8 mouse cellular contexts compared by ENCODE assay signal in genomic region chr15:12824197-12824952, GRCm38 (mm10). TPM values are rescaled to one million over a fixed set of nuclear protein-coding genes. Genes with fewer than 3 reads are reported as not detected.
DNase-seq lines count a peak whose midpoint lies in the region; ATAC-seq and TF ChIP-seq lines count a peak whose summit lies in the region.

TSS of gene 6030458C11Rik (minus strand) at chr15:12824649.
TSS of gene Drosha (plus strand) at chr15:12824815.

- peak within 1 kb of the TSS; percentile 80 for H3K27ac ChIP-seq in embryonic facial prominence, embryonic 13.5 days
- H3K27ac ChIP-seq in kidney, adult 2 months (ENCODE audit: insufficient read depth, low read depth, low read length) = 0 out of 2 replicates have a peak within 1 kb of the TSS, but pooled peaks have one; percentile 29
- peak within 1 kb of the TSS; percentile 88 for H3K27ac ChIP-seq in limb, embryonic 12.5 days
- peak within 1 kb of the TSS; percentile 80 for H3K27ac ChIP-seq in midbrain, embryonic 15.5 days
- H3K27ac ChIP-seq in spleen, adult 2 months (ENCODE audit: insufficient read depth, low read length) = peak within 1 kb of the TSS; percentile 68

- H3K9ac ChIP-seq in embryonic facial prominence, embryonic 13.5 days = peak within 1 kb of the TSS; percentile 87
- H3K9ac ChIP-seq in limb, embryonic 12.5 days (replicated peaks) = peak within 1 kb of the TSS; percentile 91
- H3K9ac ChIP-seq in midbrain, embryonic 15.5 days = peak within 1 kb of the TSS; percentile 81

- H3K4me3 ChIP-seq in embryonic facial prominence, embryonic 13.5 days = peak within 1 kb of the TSS; percentile 72
- H3K4me3 ChIP-seq in kidney, adult 2 months (ENCODE audit: insufficient read depth, low read depth, low read length) = peak within 1 kb of the TSS; percentile 92
- peak within 1 kb of the TSS; percentile 82 for H3K4me3 ChIP-seq in limb, embryonic 12.5 days (replicated peaks)
- peak within 1 kb of the TSS; percentile 85 for H3K4me3 ChIP-seq in midbrain, embryonic 15.5 days
- peak within 1 kb of the TSS; percentile 82 for H3K4me3 ChIP-seq in spleen, adult 2 months (ENCODE audit: extremely low read depth, insufficient read depth, insufficient read length)

- peaks cover 27% of the 10 kb centered on the region for H3K4me1 ChIP-seq in embryonic facial prominence, embryonic 13.5 days
- peaks cover 4% of the 10 kb centered on the region; the same call in 1 of the 2 replicates for H3K4me1 ChIP-seq in kidney, adult 2 months (ENCODE audit: control insufficient read depth, insufficient read depth, low read length)
- peaks cover 18% of the 10 kb centered on the region for H3K4me1 ChIP-seq in limb, embryonic 12.5 days (replicated peaks)
- H3K4me1 ChIP-seq in midbrain, embryonic 15.5 days = peaks cover 23% of the 10 kb centered on the region
- no peaks in the 10 kb centered on the region; the same call in 1 of the 2 replicates for H3K4me1 ChIP-seq in spleen, adult 2 months (ENCODE audit: control insufficient read depth, insufficient read depth, insufficient read length)

- no peak for TF ChIP-seq CTCF in kidney, adult 2 months (conservative IDR thresholded peaks at IDR 0.05; ENCODE audit: insufficient read depth, insufficient read length, low read depth, low read length)
- no peak for TF ChIP-seq CTCF in spleen, adult 2 months (IDR thresholded peaks at IDR 0.05; ENCODE audit: extremely low read depth, insufficient read depth, insufficient read length, insufficient replicate concordance)

- TF ChIP-seq POLR2A in kidney, adult 2 months (IDR thresholded peaks at IDR 0.05; ENCODE audit: low read depth, low read length) = peak; percentile 11
- TF ChIP-seq POLR2A in spleen, adult 2 months (IDR thresholded peaks at IDR 0.05; ENCODE audit: low read depth, low read length) = peak; percentile 67

- no peaks in the 10 kb centered on the region for H3K9me3 ChIP-seq in embryonic facial prominence, embryonic 13.5 days
- H3K9me3 ChIP-seq in limb, embryonic 12.5 days = no peaks in the 10 kb centered on the region
- H3K9me3 ChIP-seq in midbrain, embryonic 15.5 days = no peaks in the 10 kb centered on the region

- under 1% methylated on average over 67 of the region's 67 CpGs for WGBS in embryonic facial prominence, embryonic 13.5 days
- WGBS in kidney, adult 2 months = under 1% methylated on average over 67 of the region's 67 CpGs
- under 1% methylated on average over 67 of the region's 67 CpGs for WGBS in limb, embryonic 12.5 days
- under 1% methylated on average over 67 of the region's 67 CpGs for WGBS in midbrain, embryonic 15.5 days
- WGBS in spleen, adult 2 months = under 1% methylated on average over 67 of the region's 67 CpGs

- peak within 1 kb of the TSS; percentile 74 for H3K4me2 ChIP-seq in embryonic facial prominence, embryonic 13.5 days
- H3K4me2 ChIP-seq in limb, embryonic 12.5 days = peak within 1 kb of the TSS; percentile 75
- H3K4me2 ChIP-seq in midbrain, embryonic 15.5 days = peak within 1 kb of the TSS; percentile 69

- no peaks in the 10 kb centered on the region for H3K27me3 ChIP-seq in embryonic facial prominence, embryonic 13.5 days
- no peaks in the 10 kb centered on the region for H3K27me3 ChIP-seq in kidney, adult 2 months (replicated peaks; ENCODE audit: control insufficient read depth, insufficient read depth, low read length)
- H3K27me3 ChIP-seq in limb, embryonic 12.5 days = no peaks in the 10 kb centered on the region
- no peaks in the 10 kb centered on the region for H3K27me3 ChIP-seq in midbrain, embryonic 15.5 days (replicated peaks)
- no peaks in the 10 kb centered on the region for H3K27me3 ChIP-seq in spleen, adult 2 months (ENCODE audit: control insufficient read depth, insufficient read depth, low read length)

- DNase-seq in 3134 (ENCODE audit: extremely low read depth, insufficient read length, low spot score) = peak; percentile 95
- peak; percentile 97 to 99 for DNase-seq in adrenal gland, postnatal 36 days
- DNase-seq in heart, adult 18-20 months = peak; percentile 99 to 100
- peak; percentile 100 for DNase-seq in kidney, adult 2 months
- DNase-seq in spleen, adult 2 months (ENCODE audit: low read depth in 1 of 2, low spot score in 2 of 2) = peak; percentile 98

- ATAC-seq in embryonic facial prominence, embryonic 13.5 days (ENCODE audit: insufficient number of reproducible peaks, insufficient read depth, low FRiP score, low TSS enrichment, low read depth) = peak; percentile 100
- peak; percentile 100 for ATAC-seq in limb, embryonic 12.5 days (ENCODE audit: insufficient number of reproducible peaks, insufficient read depth, low FRiP score, low TSS enrichment, low read depth)
- peak; percentile 100 for ATAC-seq in midbrain, embryonic 15.5 days (replicated peaks)

- H3K36me3 ChIP-seq in embryonic facial prominence, embryonic 13.5 days = peaks cover 51% of the 10 kb centered on the region
- no peaks in the 10 kb centered on the region; the same call in 1 of the 2 replicates for H3K36me3 ChIP-seq in kidney, adult 2 months (ENCODE audit: control insufficient read depth, insufficient read depth, low read length)
- peaks cover 61% of the 10 kb centered on the region for H3K36me3 ChIP-seq in limb, embryonic 12.5 days
- H3K36me3 ChIP-seq in midbrain, embryonic 15.5 days (replicated peaks) = peaks cover 21% of the 10 kb centered on the region
- H3K36me3 ChIP-seq in spleen, adult 2 months (ENCODE audit: control insufficient read depth, insufficient read depth, low read length) = peaks cover 9% of the 10 kb centered on the region

RNA-seq across cellular contexts. Expression of gene 6030458C11Rik, which starts in this region (rescaled TPM):
- 10 to 100 TPM; 13.2 to 13.6 TPM for total RNA-seq in adrenal gland, postnatal 36 days (2021)
- polyA plus RNA-seq in embryonic facial prominence, embryonic 13.5 days (2015; fragmentation: Nextera tagmentation; extraction: Ambion mirVana) = 53.2 and 55.4 TPM in 2 replicates
- total RNA-seq in heart, adult 18-20 months (2021) = 10 to 100 TPM; 13.5 to 13.9 TPM
- 6.9 and 7.8 TPM in 2 replicates for polyA plus RNA-seq in kidney, adult 2 months (2012; rRNA removed)
- polyA plus RNA-seq in limb, embryonic 12.5 days (2016; fragmentation: Nextera tagmentation; extraction: Ambion mirVana) = 48.7 and 54.0 TPM in 2 replicates
- polyA plus RNA-seq in midbrain, embryonic 15.5 days (2015; fragmentation: Nextera tagmentation; extraction: Ambion mirVana) = 33.8 and 37.0 TPM in 2 replicates
- polyA plus RNA-seq in spleen, adult 2 months (2012; rRNA removed) = 6.7 and 7.9 TPM in 2 replicates

RNA-seq across cellular contexts. Expression of gene Drosha, which starts in this region (rescaled TPM):
- 10 to 100 TPM; 32.0 to 32.9 TPM for total RNA-seq in adrenal gland, postnatal 36 days (2021)
- 46.5 and 54.2 TPM in 2 replicates for polyA plus RNA-seq in embryonic facial prominence, embryonic 13.5 days (2015; fragmentation: Nextera tagmentation; extraction: Ambion mirVana)
- total RNA-seq in heart, adult 18-20 months (2021) = 10 to 100 TPM; 34.8 to 39.1 TPM
- polyA plus RNA-seq in kidney, adult 2 months (2012; rRNA removed) = 15.5 and 20.3 TPM in 2 replicates
- polyA plus RNA-seq in limb, embryonic 12.5 days (2016; fragmentation: Nextera tagmentation; extraction: Ambion mirVana) = 54.1 and 63.4 TPM in 2 replicates
- 54.0 and 57.5 TPM in 2 replicates for polyA plus RNA-seq in midbrain, embryonic 15.5 days (2015; fragmentation: Nextera tagmentation; extraction: Ambion mirVana)
- 10.0 and 10.5 TPM in 2 replicates for polyA plus RNA-seq in spleen, adult 2 months (2012; rRNA removed)

Comparison
In these comparisons a context has a peak if more than half of its experiments do, and no peak if none do; other contexts are left out.
1. Peak in every context shown above with its lines: DNase-seq, ATAC-seq, H3K4me3 ChIP-seq and H3K27ac ChIP-seq.
2. H3K27ac ChIP-seq: peak in every context shown above with its lines; median percentile 88 in limb, embryonic 12.5 days; 80 in embryonic facial prominence, embryonic 13.5 days; 80 in midbrain, embryonic 15.5 days; 68 in spleen, adult 2 months; 29 in kidney, adult 2 months.